Mouse (Mus musculus) left cerebral cortex, adult 2 months (tissue): ENCODE results near the gene Hebp1. TPM values are rescaled to one million over a fixed set of nuclear protein-coding genes. Genes with fewer than 3 reads are reported as not detected.

Experiments used
- DNase-seq, 2 experiments: peaks; one replicate each; pipeline ENCODE4 v3.0.0; 2021 to 2022; ENCODE audit warnings: low spot score in 2 of 2, mixed read lengths in 1 of 2; ENCODE audit errors: extremely low spot score in 1 of 2
- H3K27ac ChIP-seq: fragments of 200-600 bp; 2 replicates; pipeline ENCODE4 v1.8.1; 2022
- H3K4me3 ChIP-seq: fragments of 200-600 bp; 2 replicates; pipeline ENCODE4 v1.8.1; 2022
- CTCF ChIP-seq: fragments of 200-600 bp; IDR thresholded peaks from 2 replicates; pipeline ENCODE4 v1.8.1; 2022; ENCODE audit warnings: antibody characterized with exemption, mild to moderate bottlenecking, moderate library complexity
- intact Hi-C: fragments of 180-260 bp; cut with DNase I; formaldehyde crosslinking; loops from one replicate; pipeline ENCODE4 v1.15.1; 2025
- total RNA-seq, 2 experiments: library from RNA; stranded (reverse); gene quantifications; 2 replicates each; pipeline ENCODE4 v1.2.3; 2021

Hebp1 gene
- total RNA-seq, 2 experiments from 2014 or later, result 45.3 to 46.9 TPM

DNA sequence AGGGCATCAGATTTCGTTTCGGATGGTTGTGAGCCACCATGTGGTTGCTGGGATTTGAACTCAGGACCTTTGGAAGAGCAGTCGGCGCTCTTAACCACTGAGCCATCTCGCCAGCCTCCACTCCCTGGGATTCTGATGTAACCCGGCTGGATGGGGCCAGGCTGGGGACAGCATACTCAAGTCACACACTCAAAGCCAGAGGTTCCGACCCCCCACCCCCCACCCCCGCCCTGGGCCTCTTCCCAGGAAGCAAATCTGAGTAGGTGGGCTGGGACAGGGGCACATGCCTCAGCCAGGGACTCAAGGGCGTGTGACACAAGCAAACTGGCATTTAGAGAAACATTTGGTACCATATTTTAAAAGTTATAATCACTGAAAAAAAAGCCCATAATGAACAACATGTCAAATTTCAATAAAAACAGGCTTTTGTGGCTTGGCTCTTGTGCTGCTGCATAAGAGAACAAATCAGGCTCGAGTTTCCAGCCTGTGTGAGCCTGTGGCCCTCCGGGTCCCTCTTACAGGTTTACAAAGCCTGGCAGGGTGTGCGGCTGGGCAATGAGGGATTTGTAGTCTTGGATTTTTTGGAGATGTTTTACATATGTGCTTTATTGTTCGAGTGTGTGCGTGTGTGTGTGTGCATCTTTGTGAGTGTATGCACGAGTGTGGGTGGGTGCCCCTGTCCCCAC, 96.9 kb downstream of the Hebp1 start:
- H3K4me3 ChIP-seq, result no peak overlapping the region
- intact Hi-C loops, result no loop called here
- no peak for TF ChIP-seq CTCF
- no peak for DNase-seq
- H3K27ac ChIP-seq, result no peak overlapping the region

DNA sequence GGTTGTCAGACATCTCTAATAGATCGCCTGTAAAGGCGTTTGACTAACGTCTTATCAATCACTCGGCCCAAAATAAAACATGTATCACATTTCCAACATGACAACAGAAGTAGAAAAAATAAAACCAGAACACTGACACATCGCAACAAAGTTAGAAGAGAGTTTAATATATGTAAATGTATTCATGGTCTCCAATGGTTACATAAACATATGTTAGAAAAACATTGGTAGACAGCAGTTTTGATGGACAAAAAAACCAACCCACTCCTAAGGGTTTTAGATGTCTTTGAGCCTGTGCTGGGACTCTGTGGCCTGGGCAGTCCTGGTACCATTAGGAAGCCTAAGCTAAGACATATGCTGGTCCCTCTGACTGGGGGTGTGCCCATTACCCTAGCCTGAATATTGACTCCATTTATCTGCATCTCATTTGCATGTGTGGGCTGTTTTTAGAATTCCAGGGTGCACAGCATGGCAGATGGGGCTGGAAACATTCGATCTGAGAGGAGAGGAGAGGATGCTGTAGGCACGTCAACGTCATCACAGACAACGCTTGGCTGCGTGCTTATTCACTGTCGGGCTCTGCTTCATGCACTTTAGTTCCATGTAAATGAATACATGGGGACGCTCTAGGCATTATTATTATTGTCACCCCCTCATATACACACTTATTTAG, 104.9 kb downstream of the Hebp1 start:
- peak; percentile 26 to 49 for DNase-seq
- Histone ChIP-seq H3K27ac (peak overlapping the region; percentile 82), H3K4me3 (no peak overlapping the region)
- intact Hi-C loops, result loop anchor here (2.0 to 5.0 kb wide), 3 partner anchors 14 to 769 kb away; no protein-coding TSS in a partner anchor
- no peak for TF ChIP-seq CTCF

DNA sequence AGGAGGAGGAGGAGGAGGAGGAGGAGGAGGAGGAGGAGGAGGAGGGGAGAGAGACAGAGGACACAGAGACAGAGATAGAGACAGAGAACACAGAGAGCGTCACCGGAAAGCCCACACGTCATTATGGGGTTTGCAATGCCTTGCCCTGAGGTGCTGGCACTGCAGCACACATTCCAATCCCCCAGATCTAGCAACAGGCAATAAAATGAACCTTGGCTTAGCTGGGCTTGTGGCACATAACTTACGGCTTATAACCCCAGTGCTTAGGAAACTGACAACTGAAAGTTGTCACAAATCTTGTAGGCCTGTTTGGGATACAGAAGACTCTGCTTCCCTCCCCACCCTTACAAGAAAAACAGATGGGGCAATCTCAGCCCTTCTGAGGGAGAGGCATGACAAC, 107.2 kb downstream of the Hebp1 start:
- Histone ChIP-seq H3K4me3 (no peak overlapping the region), H3K27ac (no peak overlapping the region)
- TF ChIP-seq CTCF, result no peak
- intact Hi-C loops, result loop anchor here (5.0 kb wide), 1 partner anchor 772 kb away; no protein-coding TSS in a partner anchor
- no peak for DNase-seq

DNA sequence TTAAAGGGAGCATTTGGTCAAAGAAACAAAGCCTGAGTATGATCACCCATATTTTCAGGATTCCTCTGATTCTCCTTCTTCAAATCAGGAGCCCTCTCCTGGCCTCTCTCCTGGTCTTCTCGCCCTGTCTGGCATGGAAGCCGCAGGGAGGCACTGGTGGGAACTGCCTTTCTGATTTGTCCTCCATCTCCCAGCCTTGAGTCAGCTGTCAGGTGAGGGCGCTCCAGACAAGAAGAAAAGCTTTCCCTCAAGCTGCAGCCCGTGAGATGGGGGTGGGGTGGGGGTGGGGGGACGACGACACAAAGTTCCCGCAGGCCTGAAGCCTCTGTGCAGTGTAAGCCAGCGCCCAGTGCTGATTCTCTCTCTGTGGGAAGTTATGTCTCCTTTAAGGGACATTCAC, 108.0 kb downstream of the Hebp1 start:
- TF ChIP-seq CTCF, result peak; percentile 30
- H3K27ac ChIP-seq, result no peak overlapping the region
- intact Hi-C loops, result loop anchor here (2.0 to 5.0 kb wide), 3 partner anchors 158 to 773 kb away; no protein-coding TSS in a partner anchor
- DNase-seq, result peak; percentile 30 to 46
- no peak overlapping the region for H3K4me3 ChIP-seq

DNA sequence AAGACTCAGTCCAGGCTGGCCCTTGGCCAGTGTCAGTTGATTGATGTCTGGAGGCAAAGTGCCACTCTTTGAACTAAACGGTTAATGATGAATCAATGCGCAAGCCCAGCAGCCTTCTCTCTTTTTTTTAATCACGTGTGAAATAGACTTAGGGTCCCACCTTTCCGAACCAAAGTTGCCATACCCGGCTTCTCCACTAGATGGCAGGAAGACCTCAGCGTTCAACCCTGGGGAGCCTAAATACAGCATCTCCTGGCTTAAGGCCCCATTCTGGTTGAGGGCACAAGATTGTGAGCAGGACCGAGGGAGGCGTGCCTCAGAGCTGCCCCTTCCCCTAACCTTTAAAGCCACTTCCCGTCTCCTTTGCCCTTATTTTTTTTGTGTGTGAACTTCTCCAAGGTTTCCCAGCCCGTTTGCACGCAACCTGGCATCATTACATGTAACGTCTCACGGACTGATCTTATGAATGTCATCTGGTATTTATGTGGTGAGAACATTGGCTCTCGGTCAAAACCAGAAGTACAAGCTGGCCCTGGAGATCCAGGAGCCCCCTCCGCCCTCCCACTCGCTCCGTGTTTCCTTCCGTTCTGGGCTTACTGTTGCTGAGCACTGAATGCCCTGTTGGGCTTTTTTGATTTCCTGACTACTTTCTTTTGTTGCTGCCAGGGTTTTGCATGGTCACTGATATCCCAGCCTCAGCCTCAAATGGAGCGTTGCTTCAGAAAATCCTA, 109.9 kb downstream of the Hebp1 start:
- TF ChIP-seq CTCF, result peak; percentile 90

More for the DNA sequence above, 109.9 kb downstream of the Hebp1 start:
- 0 out of 2 replicates have a peak overlapping the region, but pooled peaks have one; percentile 16 for H3K4me3 ChIP-seq
- no peak overlapping the region for H3K27ac ChIP-seq
- intact Hi-C loops, result loop anchor here (1.0 to 5.0 kb wide), 4 partner anchors 56 to 312 kb away; no protein-coding TSS in a partner anchor
- peak; percentile 77 to 89 for DNase-seq

Other genes starting within 250 kb of the Hebp1 start
- 1 to 10 TPM; 3.7 to 6.4 TPM for gene Apold1, start 216.3 kb downstream of the Hebp1 start, total RNA-seq
- gene Ddx47, start 186.4 kb downstream of the Hebp1 start, total RNA-seq, result 10 to 100 TPM; 61.0 to 62.0 TPM
- under 1 TPM; 0.38 to 0.65 TPM for gene Gprc5a, start 132.4 kb downstream of the Hebp1 start, total RNA-seq
- gene Gprc5d, start 79.7 kb downstream of the Hebp1 start, total RNA-seq, result under 1 TPM in 1 of 2 experiments, not detected in 1; 0.26 TPM
- gene Fam234b, start within 50 bp of the Hebp1 start, total RNA-seq, result 100 to 1,000 TPM; 167 to 178 TPM
- gene Gsg1, start 56.3 kb upstream of the Hebp1 start, total RNA-seq, result not detected
- gene Pbp2, start 112.4 kb upstream of the Hebp1 start, total RNA-seq, result under 1 TPM; 0.28 to 0.54 TPM
- gene Emp1, start 164.5 kb upstream of the Hebp1 start, total RNA-seq, result 1 to 10 TPM; 2.6 TPM